Mouse (Mus musculus) adrenal gland, postnatal 36 days (tissue): ENCODE data around the gene Arid5a. TPM values are rescaled to one million over a fixed set of nuclear protein-coding genes. Genes with fewer than 3 reads are reported as not detected.

Source experiments
- DNase-seq, 2 experiments: peaks; one replicate each; pipeline ENCODE4 v3.0.0; 2021; ENCODE audit warnings: mixed read lengths in 1 of 2
- total RNA-seq, 2 experiments: library from RNA; stranded (reverse); gene quantifications; 2 replicates each; pipeline ENCODE4 v1.2.3; 2021

The Arid5a gene
- total RNA-seq, 2 experiments from 2014 or later = 4.2 to 6.9 TPM

DNA sequence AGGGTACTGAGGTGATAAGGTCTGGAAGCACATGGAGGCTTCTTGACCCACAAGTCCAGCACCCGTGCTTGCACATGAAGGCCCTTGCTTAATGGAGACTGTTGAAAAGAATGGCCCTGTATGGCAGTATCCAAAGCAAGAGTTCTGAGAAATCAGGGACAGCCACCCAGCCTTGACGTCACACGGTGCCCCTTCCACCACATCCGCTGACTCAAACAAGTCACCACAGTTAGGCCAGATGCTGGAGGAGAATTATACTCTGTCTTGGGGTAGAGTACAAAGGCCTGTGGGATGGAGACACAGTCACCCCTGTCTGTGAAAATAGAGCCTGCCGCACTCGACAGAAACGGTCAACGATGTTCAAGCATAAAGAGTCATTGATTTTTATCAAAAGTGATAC is 14.1 kb upstream of the Arid5a start:
- no peak for DNase-seq

DNA sequence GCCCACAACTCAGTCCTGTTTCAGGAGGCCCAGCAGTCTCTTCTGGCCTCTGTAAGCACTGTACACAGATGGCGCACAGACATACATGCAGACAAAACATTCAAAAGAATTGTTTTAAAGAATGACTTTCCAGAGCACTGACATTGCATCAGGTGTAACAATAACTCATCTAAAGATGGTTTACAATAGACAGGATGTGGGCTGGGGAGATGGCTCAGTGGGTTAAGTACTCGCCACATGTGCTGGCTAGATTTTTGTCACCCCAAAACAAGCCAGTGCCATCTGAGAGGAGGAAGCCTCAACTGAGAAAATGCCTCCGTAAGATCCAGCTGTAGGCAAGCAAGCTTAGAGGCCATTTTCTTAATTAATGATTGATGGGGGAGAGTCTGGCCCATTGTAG is 13.1 kb upstream of the Arid5a start:
- no peak for DNase-seq

- no peak for DNase-seq
Observed at GRCm38 (mm10) chr1:36296466-36297149, 10.9 kb upstream of the Arid5a start.

DNA sequence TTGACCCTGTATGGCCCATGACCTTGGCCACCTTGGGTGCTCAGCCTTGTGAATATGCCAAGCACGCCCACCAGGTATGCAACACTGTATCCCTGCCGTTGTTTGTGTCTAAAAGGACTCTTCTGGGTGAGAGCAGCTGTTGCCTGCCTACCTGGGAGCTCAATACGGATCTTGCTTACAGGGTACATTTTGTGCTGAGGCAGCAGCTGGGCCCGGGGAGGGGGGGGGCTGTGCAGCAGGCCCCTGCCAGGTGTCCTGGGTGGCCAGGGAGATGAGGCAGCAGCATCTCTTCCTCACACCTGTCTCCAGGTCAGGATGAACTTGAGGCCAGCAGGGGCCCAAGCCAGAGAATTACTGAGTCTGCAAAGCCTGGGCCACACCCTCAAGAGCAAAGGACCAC is 9.4 kb upstream of the Arid5a start:
- DNase-seq = no peak

- no peak for DNase-seq
Observed at GRCm38 (mm10) chr1:36299126-36299525, 8.4 kb upstream of the Arid5a start.

- no peak for DNase-seq
Observed at GRCm38 (mm10) chr1:36299676-36300075, 7.9 kb upstream of the Arid5a start.

GRCm38 (mm10) chr1:36300486-36300885 is 7.0 kb upstream of the Arid5a start:
- DNase-seq = no peak

DNA sequence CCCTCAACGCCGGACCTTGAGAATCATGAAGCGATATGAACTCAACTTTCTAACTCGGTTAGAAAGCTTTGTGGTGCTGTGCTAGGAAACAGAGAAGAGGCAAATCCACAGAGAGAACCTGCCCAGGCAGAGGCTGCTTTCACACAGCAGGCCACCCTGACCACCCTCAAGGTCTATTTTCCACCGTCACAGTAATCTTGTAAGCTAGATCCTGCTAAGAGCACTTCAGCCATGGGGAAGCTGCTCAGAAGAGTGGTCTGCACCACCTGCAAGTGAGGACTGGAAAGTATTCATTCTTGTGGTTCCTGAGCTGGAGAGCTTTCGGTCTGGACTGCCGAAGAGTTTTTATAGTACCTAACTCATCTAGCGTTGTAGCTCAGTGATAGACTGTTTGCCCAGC is 5.3 kb upstream of the Arid5a start:
- no peak for DNase-seq

DNA sequence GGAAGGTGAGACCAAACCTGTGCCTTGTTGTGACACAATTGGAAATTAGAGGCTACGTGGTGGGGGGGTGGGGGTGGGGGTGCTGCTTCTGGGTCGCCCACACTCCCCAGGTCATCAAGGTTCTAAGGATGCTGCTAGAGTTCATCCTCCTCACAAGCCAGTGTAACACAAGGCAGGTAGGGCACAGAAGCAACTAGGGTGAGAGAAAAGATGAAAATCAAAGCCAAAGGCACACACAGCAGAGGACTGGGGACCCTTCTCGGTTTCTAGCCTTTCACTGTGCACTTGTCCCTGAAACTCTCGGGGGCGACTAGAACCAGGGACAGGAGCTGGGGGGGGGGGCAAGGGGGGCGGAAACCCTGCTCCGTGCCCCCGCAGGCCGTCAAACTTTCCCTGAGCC is 4.6 kb upstream of the Arid5a start:
- DNase-seq = no peak

- peak; percentile 81 to 84 for DNase-seq
Observed at GRCm38 (mm10) chr1:36303381-36304320, 3.9 kb upstream of the Arid5a start.

- DNase-seq = no peak
Observed at GRCm38 (mm10) chr1:36304764-36305163, 2.8 kb upstream of the Arid5a start.

GRCm38 (mm10) chr1:36306120-36306519 is 1.4 kb upstream of the Arid5a start:
- DNase-seq = no peak

GRCm38 (mm10) chr1:36307121-36307494 is 425 bp upstream of the Arid5a start:
- no peak for DNase-seq

DNA sequence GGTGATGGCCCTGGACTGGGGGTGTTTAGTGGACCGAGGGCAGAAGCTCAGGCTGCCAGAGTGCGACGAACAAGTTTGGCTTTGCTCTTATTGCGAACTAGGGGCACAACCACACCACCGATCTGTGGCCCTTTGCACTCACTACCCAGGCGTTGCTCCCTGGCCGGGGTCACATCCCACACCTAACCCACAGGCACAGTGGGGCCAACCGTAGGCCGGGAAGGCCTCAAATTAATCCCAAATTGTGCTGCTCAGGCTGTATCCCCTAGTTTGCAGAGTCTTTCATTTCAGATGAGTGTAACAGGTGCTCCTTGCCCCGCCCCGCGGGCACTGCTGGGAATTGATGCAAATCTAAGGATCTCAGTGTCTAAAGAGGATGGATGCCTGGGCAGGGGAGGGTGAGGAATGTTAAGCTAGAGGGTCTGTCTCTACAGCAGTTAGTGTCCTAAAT is 943 bp downstream of the Arid5a start:
- no peak for DNase-seq

GRCm38 (mm10) chr1:36308966-36309475 is 1.5 kb downstream of the Arid5a start:
- DNase-seq = no peak

DNA sequence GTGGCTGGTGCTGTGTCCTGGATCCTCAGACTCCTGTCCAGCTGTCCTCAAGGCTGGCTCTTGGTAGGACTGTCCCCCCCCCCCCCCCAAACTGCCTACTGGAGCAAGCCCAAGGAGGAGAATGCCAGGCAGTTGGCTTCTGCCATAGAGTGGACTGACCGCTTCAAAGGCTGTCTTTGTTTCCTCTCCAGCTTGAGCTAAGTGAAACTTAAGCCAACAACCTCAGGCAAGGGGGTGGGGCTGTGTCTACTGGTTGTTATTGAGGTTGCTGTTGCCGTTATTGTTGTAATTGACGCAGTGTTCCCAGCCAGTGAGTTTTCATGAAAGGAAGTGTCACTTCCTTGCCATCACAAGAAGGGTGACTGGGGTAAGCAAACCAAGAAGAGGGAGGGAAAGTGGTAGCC is 2.0 kb downstream of the Arid5a start:
- no peak for DNase-seq

DNA sequence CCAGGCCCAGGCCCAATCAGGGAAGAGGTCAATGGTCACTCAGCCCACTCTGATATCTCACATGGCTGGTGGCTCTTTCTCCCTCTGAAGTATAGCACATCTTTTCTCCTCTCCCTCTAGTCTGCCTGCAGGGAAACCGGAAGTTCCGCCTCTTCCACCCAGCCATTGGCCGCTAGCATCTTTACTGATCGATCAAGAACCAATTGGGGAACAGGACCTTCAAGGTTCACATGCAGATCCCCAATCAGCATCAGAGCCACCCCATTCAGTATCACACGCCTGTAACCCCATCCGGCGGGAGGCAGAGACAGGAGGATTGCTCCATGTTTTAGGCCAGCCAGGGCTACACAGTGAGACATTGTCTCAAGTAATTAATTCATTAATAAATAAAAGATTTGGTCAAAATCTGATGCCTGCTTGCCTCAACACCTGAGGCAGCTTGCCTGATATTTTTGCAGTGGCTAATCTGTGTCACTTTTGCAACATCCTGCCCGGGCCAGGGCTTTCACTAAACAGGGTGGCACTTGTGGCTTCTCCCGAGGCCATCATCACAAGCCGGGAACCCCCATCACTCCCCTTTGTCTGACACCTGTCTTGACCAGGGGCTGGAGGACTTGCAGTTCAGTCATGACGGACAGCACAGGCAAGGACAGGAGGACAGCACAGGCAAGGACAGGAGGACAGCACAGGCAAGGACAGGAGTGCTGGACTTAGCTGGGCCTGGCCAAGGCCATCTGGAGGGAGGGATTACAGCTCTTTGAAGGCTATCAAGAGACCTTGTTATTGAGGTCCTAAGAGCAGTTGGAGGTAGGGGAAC is 7.6 kb downstream of the Arid5a start:
- peak; percentile 52 to 59 for DNase-seq

GRCm38 (mm10) chr1:36315776-36316100 is 8.2 kb downstream of the Arid5a start:
- no peak for DNase-seq

DNA sequence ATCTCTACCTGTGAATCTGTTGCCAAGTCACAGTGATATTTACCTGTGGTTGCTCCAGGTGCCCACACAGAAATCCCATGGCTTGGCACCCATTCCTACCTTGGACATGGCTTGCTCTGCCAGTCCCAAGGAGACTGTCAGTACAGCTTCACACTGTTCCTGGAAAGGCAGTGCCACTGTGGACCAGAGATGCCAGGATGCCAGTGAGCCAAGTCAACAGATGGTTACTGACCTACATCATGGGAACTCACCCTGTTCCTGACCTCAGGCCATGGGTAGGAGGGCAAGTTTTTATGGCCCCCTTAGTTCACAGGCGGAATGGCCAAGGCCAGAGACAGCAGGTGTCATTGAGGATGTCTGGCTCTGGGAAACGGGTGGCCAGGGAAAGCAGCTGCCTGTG is 13.6 kb downstream of the Arid5a start:
- DNase-seq = no peak

GRCm38 (mm10) chr1:36321829-36322573 is 14.5 kb downstream of the Arid5a start:
- DNase-seq = no peak

DNA sequence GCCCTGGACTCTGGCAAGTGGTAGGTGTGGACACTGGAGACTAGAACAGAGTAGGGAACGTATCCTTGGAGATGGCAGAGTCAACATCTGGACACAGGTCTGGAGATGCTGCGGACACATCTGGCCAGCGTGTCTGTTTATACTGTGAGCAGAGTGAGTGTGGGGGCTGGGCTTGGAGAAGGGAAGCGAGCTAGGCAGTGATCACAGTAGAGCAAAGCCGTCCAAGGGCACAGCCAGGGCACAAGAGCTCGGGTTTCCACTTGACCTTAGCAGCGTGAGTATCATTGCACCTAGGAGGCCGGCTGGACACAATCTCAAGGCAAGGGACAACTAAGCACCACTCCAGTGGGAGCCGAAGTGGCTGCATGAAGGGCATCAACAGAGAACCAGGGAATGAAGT is 15.5 kb downstream of the Arid5a start:
- DNase-seq = no peak
